Mouse (Mus musculus) liver, embryonic 13.5 days (tissue): Measurements from ENCODE around the gene Arhgap1. TPM values are rescaled to one million over a fixed set of nuclear protein-coding genes. Genes with fewer than 3 reads are reported as not detected.

Experiments used
- polyA plus RNA-seq: library from polyadenylated mRNA; unstranded; fragments of >200 nt; fragmentation: Nextera tagmentation; extraction: Ambion mirVana; gene quantifications from 2 replicates; pipeline ENCODE4 v1.2.1, GENCODE M21; 2015

The Arhgap1 gene
- polyA plus RNA-seq, 1 experiment from 2014 or later: 42.3 TPM

Other genes with a start within 250 kb of the Arhgap1 start
- gene 1110051M20Rik, start 205.2 kb upstream of the Arhgap1 start, polyA plus RNA-seq: 7.5 and 7.7 TPM in 2 replicates
- 0.93 and 1.1 TPM in 2 replicates for gene Lrp4, start 192.3 kb upstream of the Arhgap1 start, polyA plus RNA-seq
- 47.8 and 52.8 TPM in 2 replicates for gene Ckap5, start 123.1 kb upstream of the Arhgap1 start, polyA plus RNA-seq
- 135 and 155 TPM in 2 replicates for gene F2, start 13.4 kb upstream of the Arhgap1 start, polyA plus RNA-seq
- gene Zfp408, start 69 bp upstream of the Arhgap1 start, polyA plus RNA-seq: 2.1 and 2.5 TPM in 2 replicates
- gene Atg13, start 60.7 kb downstream of the Arhgap1 start, polyA plus RNA-seq: 10.6 and 12.5 TPM in 2 replicates
- gene Harbi1, start 61.0 kb downstream of the Arhgap1 start, polyA plus RNA-seq: 8.0 and 8.5 TPM in 2 replicates
- gene Ambra1, start 80.3 kb downstream of the Arhgap1 start, polyA plus RNA-seq: 4.6 and 5.8 TPM in 2 replicates